Mouse (Mus musculus): ENCODE data around the gene Slc39a9. TPM values are rescaled to one million over a fixed set of nuclear protein-coding genes. Genes with fewer than 3 reads are reported as not detected.

The Slc39a9 gene
- polyA plus RNA-seq, 1 experiment from 2014 or later: 22.4 TPM

DNA sequence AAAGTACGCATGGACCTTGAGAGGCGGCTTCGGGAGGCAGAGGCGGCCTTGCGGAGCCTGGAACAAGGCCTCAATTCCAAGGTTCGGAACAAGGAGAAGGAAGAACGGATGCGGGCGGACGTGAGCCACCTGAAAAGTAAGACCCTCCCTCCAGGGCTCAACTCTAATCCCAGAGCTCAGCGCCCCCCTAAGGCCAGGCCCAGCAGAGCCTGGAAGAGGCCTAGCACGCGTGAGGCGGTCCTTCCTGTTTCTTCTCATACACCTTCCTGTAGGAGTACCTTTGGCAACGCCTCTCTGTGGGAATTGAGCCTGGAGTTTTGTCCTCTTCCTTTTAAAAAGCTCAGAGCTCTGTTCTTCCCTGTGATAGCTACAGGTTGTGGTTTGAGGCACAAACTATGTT is 77.8 kb downstream of the Slc39a9 start:
- H3K4me2 ChIP-seq (ENCODE audit: low read length): no peak overlapping the region
- no peaks in the 10 kb centered on the region for H3K27me3 ChIP-seq (replicated peaks; ENCODE audit: control insufficient read depth, insufficient read depth, low read length)
- WGBS: 91% methylated on average over 15 of the region's 15 CpGs
- DNase-seq (ENCODE audit: low spot score) (no peak), ATAC-seq (no peak)
- H3K9me3 ChIP-seq (replicated peaks; ENCODE audit: control insufficient read depth, low read length): no peaks in the 10 kb centered on the region
- no peak overlapping the region for H3K27ac ChIP-seq (ENCODE audit: low read depth, low read length)
- H3K9ac ChIP-seq (ENCODE audit: low read length): no peak overlapping the region
- H3K36me3 ChIP-seq (ENCODE audit: control insufficient read depth, insufficient read depth, low read length): no peaks in the 10 kb centered on the region
- no peak overlapping the region for H3K4me3 ChIP-seq (ENCODE audit: low read depth, low read length)
- no peaks in the 10 kb centered on the region for H3K4me1 ChIP-seq (ENCODE audit: control insufficient read depth, insufficient read depth, low read length)

GRCm38 (mm10) chr12:80724853-80725559 is 81.3 kb downstream of the Slc39a9 start:
- peak; percentile 85 for DNase-seq (ENCODE audit: low spot score)
- WGBS: 26% methylated on average over 10 of the region's 10 CpGs
- Histone ChIP-seq H3K27me3 (replicated peaks; ENCODE audit: control insufficient read depth, insufficient read depth, low read length) (no peaks in the 10 kb centered on the region), H3K9ac (ENCODE audit: low read length) (no peak overlapping the region), H3K4me3 (ENCODE audit: low read depth, low read length) (no peak overlapping the region), H3K4me1 (ENCODE audit: control insufficient read depth, insufficient read depth, low read length) (no peaks in the 10 kb centered on the region), H3K4me2 (ENCODE audit: low read length) (no peak overlapping the region), H3K9me3 (replicated peaks; ENCODE audit: control insufficient read depth, low read length) (no peaks in the 10 kb centered on the region), H3K27ac (ENCODE audit: low read depth, low read length) (no peak overlapping the region), H3K36me3 (ENCODE audit: control insufficient read depth, insufficient read depth, low read length) (no peaks in the 10 kb centered on the region)
- peak; percentile 50; the same call in 1 of the 2 replicates for ATAC-seq

DNA sequence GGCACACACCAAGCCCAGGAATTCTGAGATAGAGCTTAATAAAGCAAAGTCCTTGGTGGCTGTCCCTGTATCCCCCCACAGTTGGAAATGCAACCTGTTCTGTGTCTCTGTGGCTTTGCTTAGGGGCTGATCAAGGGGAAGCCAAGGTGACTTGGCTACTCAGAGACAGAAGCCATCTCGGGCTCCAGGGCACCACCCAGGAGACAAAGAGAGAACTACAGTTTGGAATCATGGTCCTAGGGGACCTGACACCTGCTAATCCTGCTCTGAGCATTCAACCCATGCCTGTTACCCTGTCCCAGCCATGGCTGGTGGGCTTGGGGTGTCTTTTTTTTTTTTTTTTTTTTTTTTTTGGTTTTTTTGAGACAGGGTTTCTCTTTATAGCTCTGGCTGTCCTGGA is 84.5 kb downstream of the Slc39a9 start:
- Histone ChIP-seq H3K4me2 (ENCODE audit: low read length) (no peak overlapping the region), H3K27me3 (replicated peaks; ENCODE audit: control insufficient read depth, insufficient read depth, low read length) (no peaks in the 10 kb centered on the region), H3K27ac (ENCODE audit: low read depth, low read length) (no peak overlapping the region), H3K9ac (ENCODE audit: low read length) (no peak overlapping the region), H3K9me3 (replicated peaks; ENCODE audit: control insufficient read depth, low read length) (no peaks in the 10 kb centered on the region), H3K4me3 (ENCODE audit: low read depth, low read length) (no peak overlapping the region), H3K36me3 (ENCODE audit: control insufficient read depth, insufficient read depth, low read length) (no peaks in the 10 kb centered on the region), H3K4me1 (ENCODE audit: control insufficient read depth, insufficient read depth, low read length) (no peaks in the 10 kb centered on the region)
- DNase-seq (ENCODE audit: low spot score) (no peak), ATAC-seq (no peak)
- 29% methylated on average over 1 of the region's 1 CpGs for WGBS

GRCm38 (mm10) chr12:80728814-80729213 is 85.1 kb downstream of the Slc39a9 start:
- H3K27me3 ChIP-seq (replicated peaks; ENCODE audit: control insufficient read depth, insufficient read depth, low read length): no peaks in the 10 kb centered on the region
- no peaks in the 10 kb centered on the region for H3K9me3 ChIP-seq (replicated peaks; ENCODE audit: control insufficient read depth, low read length)
- no peak overlapping the region for H3K4me2 ChIP-seq (ENCODE audit: low read length)
- no peaks in the 10 kb centered on the region for H3K4me1 ChIP-seq (ENCODE audit: control insufficient read depth, insufficient read depth, low read length)
- no peaks in the 10 kb centered on the region for H3K36me3 ChIP-seq (ENCODE audit: control insufficient read depth, insufficient read depth, low read length)
- H3K27ac ChIP-seq (ENCODE audit: low read depth, low read length): no peak overlapping the region
- no peak for ATAC-seq
- no peak overlapping the region for H3K4me3 ChIP-seq (ENCODE audit: low read depth, low read length)
- DNase-seq (ENCODE audit: low spot score): peak; percentile 39
- WGBS: 46% methylated on average over 2 of the region's 2 CpGs
- H3K9ac ChIP-seq (ENCODE audit: low read length): no peak overlapping the region

DNA sequence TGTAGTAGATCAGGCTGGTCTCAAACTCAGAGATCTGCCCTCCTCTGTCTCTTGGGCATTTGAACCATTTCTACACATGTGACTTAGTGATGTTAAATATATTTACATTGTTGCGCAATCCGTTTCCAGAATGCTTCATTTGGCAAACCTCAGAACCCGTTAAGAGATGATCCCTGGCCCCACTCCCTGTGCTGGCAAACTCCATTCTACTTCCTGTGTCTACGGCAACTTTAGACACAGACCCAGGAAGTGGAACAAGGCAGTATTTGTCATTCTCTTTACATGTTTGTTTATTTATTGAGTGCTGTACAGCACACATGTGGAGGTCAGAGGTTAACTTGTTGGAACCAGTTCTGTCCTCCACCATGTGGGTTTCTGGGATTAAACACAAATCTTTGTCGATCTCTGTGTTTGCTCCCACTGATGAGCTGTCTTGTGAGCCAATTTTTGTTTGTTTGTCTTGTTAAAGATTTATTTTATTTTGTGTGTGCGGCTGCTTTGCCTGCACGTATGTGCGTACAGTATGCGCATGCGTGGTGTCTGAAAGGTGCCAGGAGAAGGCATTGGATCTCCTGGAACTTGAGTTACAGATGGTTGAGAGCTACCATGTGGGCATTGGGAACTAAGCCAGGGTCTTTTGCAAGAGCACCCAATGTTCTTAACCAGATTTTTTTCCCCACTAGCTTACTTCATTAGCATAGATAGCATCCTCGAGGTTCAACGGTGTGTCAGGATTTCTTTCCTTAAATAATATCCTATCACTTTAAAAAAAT is 86.3 kb downstream of the Slc39a9 start:
- 0 out of 2 replicates have a peak overlapping the region, but pooled peaks have one; percentile 16 for H3K4me2 ChIP-seq (ENCODE audit: low read length)
- H3K9me3 ChIP-seq (replicated peaks; ENCODE audit: control insufficient read depth, low read length): no peaks in the 10 kb centered on the region
- H3K4me3 ChIP-seq (ENCODE audit: low read depth, low read length): no peak overlapping the region
- H3K36me3 ChIP-seq (ENCODE audit: control insufficient read depth, insufficient read depth, low read length): no peaks in the 10 kb centered on the region
- ATAC-seq (peak; percentile 51), DNase-seq (ENCODE audit: low spot score) (peak; percentile 79)
- no peak overlapping the region for H3K9ac ChIP-seq (ENCODE audit: low read length)
- no peaks in the 10 kb centered on the region for H3K27me3 ChIP-seq (replicated peaks; ENCODE audit: control insufficient read depth, insufficient read depth, low read length)
- 0 out of 2 replicates have a peak overlapping the region, but pooled peaks have one; percentile 15 for H3K27ac ChIP-seq (ENCODE audit: low read depth, low read length)
- WGBS: 76% methylated on average over 12 of the region's 12 CpGs
- no peaks in the 10 kb centered on the region for H3K4me1 ChIP-seq (ENCODE audit: control insufficient read depth, insufficient read depth, low read length)

DNA sequence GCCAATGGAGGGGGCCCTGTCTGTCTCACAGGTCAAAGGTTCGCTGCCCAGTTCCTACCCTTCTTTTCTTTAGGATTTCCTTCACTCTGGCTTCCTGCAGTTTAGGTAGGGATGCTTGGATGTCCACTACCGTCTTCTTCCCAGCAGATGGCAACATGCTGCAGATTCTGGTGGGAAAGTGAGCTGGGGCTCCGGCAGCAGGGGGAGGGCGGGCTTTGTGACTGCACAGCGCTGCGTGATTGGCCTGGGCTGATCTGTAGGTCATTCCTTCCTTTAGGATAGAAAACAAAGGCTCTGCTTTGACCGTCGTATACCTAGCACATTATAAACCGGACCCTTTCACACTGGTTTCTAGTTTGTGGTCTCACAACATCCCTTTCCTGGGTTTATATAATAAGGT is 86.9 kb downstream of the Slc39a9 start:
- H3K27me3 ChIP-seq (replicated peaks; ENCODE audit: control insufficient read depth, insufficient read depth, low read length): no peaks in the 10 kb centered on the region
- no peaks in the 10 kb centered on the region for H3K9me3 ChIP-seq (replicated peaks; ENCODE audit: control insufficient read depth, low read length)
- H3K4me2 ChIP-seq (ENCODE audit: low read length): peak overlapping the region; percentile 16; the same call in 1 of the 2 replicates
- peak overlapping the region; percentile 15; the same call in 1 of the 2 replicates for H3K27ac ChIP-seq (ENCODE audit: low read depth, low read length)
- no peak overlapping the region for H3K4me3 ChIP-seq (ENCODE audit: low read depth, low read length)
- DNase-seq (ENCODE audit: low spot score): peak; percentile 90
- H3K4me1 ChIP-seq (ENCODE audit: control insufficient read depth, insufficient read depth, low read length): no peaks in the 10 kb centered on the region
- no peak overlapping the region for H3K9ac ChIP-seq (ENCODE audit: low read length)
- no peaks in the 10 kb centered on the region for H3K36me3 ChIP-seq (ENCODE audit: control insufficient read depth, insufficient read depth, low read length)
- WGBS: 5% methylated on average over 9 of the region's 9 CpGs
- peak; percentile 91 for ATAC-seq

Other genes with a start within 250 kb of the Slc39a9 start
- 17.7 and 18.9 TPM in 2 replicates for gene Dcaf5, start 207.3 kb upstream of the Slc39a9 start, polyA plus RNA-seq (2014; fragmentation: Nextera tagmentation; extraction: Ambion mirVana)
- 43.2 and 51.3 TPM in 2 replicates for gene Exd2, start 180.8 kb upstream of the Slc39a9 start, polyA plus RNA-seq (2014; fragmentation: Nextera tagmentation; extraction: Ambion mirVana)
- 14.7 and 14.8 TPM in 2 replicates for gene Galnt16, start 125.6 kb upstream of the Slc39a9 start, polyA plus RNA-seq (2014; fragmentation: Nextera tagmentation; extraction: Ambion mirVana)
- gene Erh, start 458 bp downstream of the Slc39a9 start, polyA plus RNA-seq (2014; fragmentation: Nextera tagmentation; extraction: Ambion mirVana): 254 and 324 TPM in 2 replicates
- gene Plekhd1, start 48.7 kb downstream of the Slc39a9 start, polyA plus RNA-seq (2014; fragmentation: Nextera tagmentation; extraction: Ambion mirVana): 0.15 and 0.38 TPM in 2 replicates
- gene Ccdc177, start 116.8 kb downstream of the Slc39a9 start, polyA plus RNA-seq (2014; fragmentation: Nextera tagmentation; extraction: Ambion mirVana): 6.3 and 6.7 TPM in 2 replicates
- 11.7 and 13.4 TPM in 2 replicates for gene Susd6, start 146.6 kb downstream of the Slc39a9 start, polyA plus RNA-seq (2014; fragmentation: Nextera tagmentation; extraction: Ambion mirVana)

All from forebrain, embryonic 14.5 days (tissue).